Mouse (Mus musculus): ENCODE measurements around the gene Ttl. TPM values are rescaled to one million over a fixed set of nuclear protein-coding genes. Genes with fewer than 3 reads are reported as not detected.

Ttl gene
- polyA plus RNA-seq, 1 experiment from 2014 or later = 9.1 TPM

DNA sequence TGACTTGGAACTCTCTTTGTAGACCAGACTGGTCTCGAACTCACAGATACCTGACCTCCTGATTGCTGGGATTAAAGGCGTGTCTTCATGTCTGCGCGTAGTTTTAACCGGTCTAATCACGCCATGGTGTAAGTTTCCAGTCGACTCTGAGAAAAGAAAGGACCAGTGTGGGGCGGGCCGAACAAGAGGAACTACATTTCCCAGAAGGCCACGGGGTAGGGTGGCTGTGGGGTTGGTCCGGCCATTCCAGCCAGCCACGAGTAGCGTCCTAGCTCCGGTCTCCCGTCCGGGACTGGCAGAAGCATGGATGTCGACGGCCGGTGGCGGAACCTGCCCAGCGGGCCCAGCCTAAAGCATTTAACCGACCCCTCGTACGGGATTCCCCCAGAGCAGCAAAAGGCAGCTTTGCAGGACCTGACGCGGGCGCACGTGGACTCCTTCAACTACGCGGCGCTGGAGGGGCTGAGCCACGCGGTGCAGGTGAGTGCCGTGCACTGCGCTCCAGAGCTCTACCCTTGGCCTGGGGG lies 35.1 kb downstream of the Ttl start, which contains the start of gene Polr1b:
TSS of gene Polr1b (plus strand) at position 212 of the 527 bp plus-strand sequence.
- Histone ChIP-seq H3K9ac (ENCODE audit: low read depth, low read length) (peak within 1 kb of the TSS; percentile 83), H3K27me3 (replicated peaks; ENCODE audit: control insufficient read depth, insufficient read depth, low read length) (no peaks in the 10 kb centered on the region), H3K4me2 (ENCODE audit: low read depth, low read length) (peak within 1 kb of the TSS; percentile 75), H3K36me3 (ENCODE audit: control insufficient read depth, insufficient read depth, low read length) (peaks cover 5% of the 10 kb centered on the region), H3K4me1 (ENCODE audit: control insufficient read depth, insufficient read depth, low read length) (0 out of 2 replicates have a peak, but pooled peaks cover 3% of the 10 kb centered on the region), H3K4me3 (ENCODE audit: low read length) (peak within 1 kb of the TSS; percentile 84), H3K27ac (ENCODE audit: low read length) (peak within 1 kb of the TSS; percentile 30; the same call in 1 of the 2 replicates), H3K9me3 (ENCODE audit: control insufficient read depth, low read length) (no peaks in the 10 kb centered on the region)
- under 1% methylated on average over 35 of the region's 35 CpGs for WGBS
- ATAC-seq = peak; percentile 100

DNA sequence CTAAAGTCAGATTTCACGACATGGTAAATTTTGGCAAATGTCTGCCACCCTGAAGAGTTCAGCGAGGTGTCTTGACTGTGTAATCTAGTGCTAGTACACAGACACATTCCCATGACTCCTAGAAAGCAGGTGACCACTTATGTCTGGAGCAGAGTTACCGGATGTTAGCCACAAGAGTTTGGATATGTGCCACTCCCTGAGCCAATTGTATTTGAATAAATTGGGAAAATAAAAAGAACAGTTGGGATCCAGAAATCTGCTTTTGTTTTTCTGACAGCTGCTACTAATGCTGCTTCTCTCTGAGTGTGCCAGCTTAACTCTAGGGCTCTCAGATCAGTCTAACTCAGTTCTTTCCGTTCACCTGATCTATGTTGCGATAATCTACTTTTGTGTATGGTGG lies 47.2 kb downstream of the Ttl start:
- Histone ChIP-seq H3K4me3 (ENCODE audit: low read length) (no peak overlapping the region), H3K9me3 (ENCODE audit: control insufficient read depth, low read length) (no peaks in the 10 kb centered on the region), H3K36me3 (ENCODE audit: control insufficient read depth, insufficient read depth, low read length) (peaks cover 27% of the 10 kb centered on the region), H3K27me3 (replicated peaks; ENCODE audit: control insufficient read depth, insufficient read depth, low read length) (no peaks in the 10 kb centered on the region), H3K4me2 (ENCODE audit: low read depth, low read length) (no peak overlapping the region), H3K27ac (ENCODE audit: low read length) (no peak overlapping the region), H3K4me1 (ENCODE audit: control insufficient read depth, insufficient read depth, low read length) (no peaks in the 10 kb centered on the region), H3K9ac (ENCODE audit: low read depth, low read length) (no peak overlapping the region)
- 95% methylated on average over 5 of the region's 5 CpGs for WGBS
- no peak for ATAC-seq

DNA sequence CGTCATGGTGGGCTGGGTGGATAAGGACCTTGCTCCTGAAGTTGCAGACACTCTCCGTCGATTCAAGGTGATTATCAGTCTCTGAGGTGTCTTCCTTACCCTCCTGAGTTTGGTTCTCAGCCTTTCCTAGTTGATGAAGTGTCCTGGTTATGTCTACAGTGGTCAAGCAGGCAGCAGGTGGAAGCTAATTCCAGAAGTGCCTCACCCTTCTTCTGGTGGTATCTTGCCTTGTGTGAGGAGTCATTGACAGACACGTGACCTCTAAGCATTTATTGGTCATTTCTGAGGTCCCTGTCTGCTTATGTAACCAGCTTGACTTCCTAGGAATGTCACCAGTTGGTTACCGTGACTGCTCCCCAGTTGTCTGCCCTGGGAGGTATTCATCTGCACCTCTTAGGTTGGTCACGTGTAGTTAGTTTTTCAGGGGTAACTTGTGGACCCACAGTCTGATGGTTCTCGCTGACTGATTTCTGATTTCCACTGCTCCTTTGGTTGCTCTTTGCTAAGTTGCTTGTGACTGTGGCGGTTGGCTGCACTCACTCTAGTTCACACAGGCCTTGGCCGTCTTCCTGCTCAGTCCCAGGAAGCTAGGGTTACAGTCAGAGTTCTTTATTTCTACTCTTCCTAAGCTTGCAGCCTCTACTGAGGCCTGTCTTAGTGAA lies 50.1 kb downstream of the Ttl start:
- H3K9me3 ChIP-seq (ENCODE audit: control insufficient read depth, low read length) = no peaks in the 10 kb centered on the region
- H3K27me3 ChIP-seq (replicated peaks; ENCODE audit: control insufficient read depth, insufficient read depth, low read length) = no peaks in the 10 kb centered on the region
- peaks cover 34% of the 10 kb centered on the region for H3K36me3 ChIP-seq (ENCODE audit: control insufficient read depth, insufficient read depth, low read length)
- H3K4me1 ChIP-seq (ENCODE audit: control insufficient read depth, insufficient read depth, low read length) = no peaks in the 10 kb centered on the region
- H3K4me3 ChIP-seq (ENCODE audit: low read length) = no peak overlapping the region
- WGBS = 91% methylated on average over 9 of the region's 9 CpGs
- ATAC-seq = no peak
- H3K27ac ChIP-seq (ENCODE audit: low read length) = no peak overlapping the region
- no peak overlapping the region for H3K9ac ChIP-seq (ENCODE audit: low read depth, low read length)
- H3K4me2 ChIP-seq (ENCODE audit: low read depth, low read length) = no peak overlapping the region

DNA sequence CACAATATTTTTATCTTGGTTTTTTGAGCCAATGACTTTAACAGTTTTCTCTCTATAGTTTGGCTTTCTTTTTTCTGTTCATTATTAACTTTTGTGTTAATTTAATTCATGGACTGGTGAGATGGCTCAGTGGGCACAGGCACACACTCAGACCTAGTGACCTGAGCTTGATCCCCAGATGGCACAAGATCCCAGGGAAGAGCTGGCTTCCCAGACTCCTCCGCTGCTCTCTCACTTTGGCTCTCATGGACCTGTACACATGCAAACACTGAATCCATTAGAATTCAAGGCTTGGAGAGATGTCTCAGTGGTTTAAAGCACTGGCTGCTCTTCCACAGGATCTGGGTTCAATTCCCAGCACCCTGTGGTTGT lies 50.6 kb downstream of the Ttl start:
- no peak for ATAC-seq
- H3K9me3 ChIP-seq (ENCODE audit: control insufficient read depth, low read length) = no peaks in the 10 kb centered on the region
- H3K36me3 ChIP-seq (ENCODE audit: control insufficient read depth, insufficient read depth, low read length) = peaks cover 39% of the 10 kb centered on the region
- no peaks in the 10 kb centered on the region for H3K27me3 ChIP-seq (replicated peaks; ENCODE audit: control insufficient read depth, insufficient read depth, low read length)
- 100% methylated on average over 1 of the region's 1 CpGs for WGBS
- H3K27ac ChIP-seq (ENCODE audit: low read length) = no peak overlapping the region
- no peak overlapping the region for H3K4me2 ChIP-seq (ENCODE audit: low read depth, low read length)
- no peaks in the 10 kb centered on the region for H3K4me1 ChIP-seq (ENCODE audit: control insufficient read depth, insufficient read depth, low read length)
- H3K9ac ChIP-seq (ENCODE audit: low read depth, low read length) = no peak overlapping the region
- no peak overlapping the region for H3K4me3 ChIP-seq (ENCODE audit: low read length)

DNA sequence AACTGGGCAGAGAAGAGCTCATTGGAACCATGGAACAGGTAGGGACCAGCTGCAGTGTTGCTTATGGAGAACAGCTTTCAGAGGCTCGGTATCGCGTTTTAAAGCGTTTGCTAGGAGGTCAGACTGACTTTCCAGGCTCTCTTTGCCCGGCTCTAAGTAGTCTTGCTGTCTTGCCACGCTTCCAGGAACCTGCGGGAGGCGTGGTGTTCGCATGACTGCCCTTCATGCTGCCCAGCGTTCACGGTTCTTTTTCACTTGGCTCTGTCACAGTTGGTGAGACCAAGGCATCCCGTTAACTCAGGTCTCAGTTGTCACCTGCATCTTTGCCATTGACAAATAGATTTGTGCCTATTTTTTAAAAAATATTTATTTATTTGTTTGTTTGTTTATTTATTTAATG lies 52.3 kb downstream of the Ttl start:
- Histone ChIP-seq H3K27me3 (replicated peaks; ENCODE audit: control insufficient read depth, insufficient read depth, low read length) (no peaks in the 10 kb centered on the region), H3K4me2 (ENCODE audit: low read depth, low read length) (no peak overlapping the region), H3K9me3 (ENCODE audit: control insufficient read depth, low read length) (no peaks in the 10 kb centered on the region), H3K9ac (ENCODE audit: low read depth, low read length) (no peak overlapping the region), H3K36me3 (ENCODE audit: control insufficient read depth, insufficient read depth, low read length) (peaks cover 48% of the 10 kb centered on the region), H3K27ac (ENCODE audit: low read length) (no peak overlapping the region), H3K4me1 (ENCODE audit: control insufficient read depth, insufficient read depth, low read length) (no peaks in the 10 kb centered on the region), H3K4me3 (ENCODE audit: low read length) (no peak overlapping the region)
- no peak for ATAC-seq
- 95% methylated on average over 12 of the region's 12 CpGs for WGBS

DNA sequence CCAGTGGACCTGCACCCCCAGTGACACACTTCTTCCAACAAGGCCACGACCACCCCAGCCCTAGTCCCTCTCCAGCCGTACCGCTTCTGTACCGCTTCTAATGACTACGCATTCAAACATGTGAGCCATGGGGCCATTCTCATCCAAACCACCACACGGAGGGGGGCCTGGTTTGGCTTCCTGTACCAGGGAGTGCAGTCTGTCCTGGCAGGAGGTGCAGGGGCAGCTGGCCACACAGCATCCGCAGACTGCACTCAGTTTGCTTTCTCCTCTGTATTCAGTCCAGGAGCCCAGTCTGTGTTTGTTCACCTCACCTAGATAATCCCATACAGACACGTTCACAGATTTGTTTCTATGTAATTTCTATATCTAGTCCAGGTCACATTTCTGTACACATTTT lies 56.2 kb downstream of the Ttl start:
- no peaks in the 10 kb centered on the region for H3K9me3 ChIP-seq (ENCODE audit: control insufficient read depth, low read length)
- H3K27me3 ChIP-seq (replicated peaks; ENCODE audit: control insufficient read depth, insufficient read depth, low read length) = no peaks in the 10 kb centered on the region
- H3K4me2 ChIP-seq (ENCODE audit: low read depth, low read length) = no peak overlapping the region
- no peak overlapping the region for H3K4me3 ChIP-seq (ENCODE audit: low read length)
- no peak overlapping the region for H3K9ac ChIP-seq (ENCODE audit: low read depth, low read length)
- 93% methylated on average over 8 of the region's 8 CpGs for WGBS
- ATAC-seq = no peak
- H3K36me3 ChIP-seq (ENCODE audit: control insufficient read depth, insufficient read depth, low read length) = peaks cover 46% of the 10 kb centered on the region
- no peak overlapping the region for H3K27ac ChIP-seq (ENCODE audit: low read length)
- no peaks in the 10 kb centered on the region for H3K4me1 ChIP-seq (ENCODE audit: control insufficient read depth, insufficient read depth, low read length)

DNA sequence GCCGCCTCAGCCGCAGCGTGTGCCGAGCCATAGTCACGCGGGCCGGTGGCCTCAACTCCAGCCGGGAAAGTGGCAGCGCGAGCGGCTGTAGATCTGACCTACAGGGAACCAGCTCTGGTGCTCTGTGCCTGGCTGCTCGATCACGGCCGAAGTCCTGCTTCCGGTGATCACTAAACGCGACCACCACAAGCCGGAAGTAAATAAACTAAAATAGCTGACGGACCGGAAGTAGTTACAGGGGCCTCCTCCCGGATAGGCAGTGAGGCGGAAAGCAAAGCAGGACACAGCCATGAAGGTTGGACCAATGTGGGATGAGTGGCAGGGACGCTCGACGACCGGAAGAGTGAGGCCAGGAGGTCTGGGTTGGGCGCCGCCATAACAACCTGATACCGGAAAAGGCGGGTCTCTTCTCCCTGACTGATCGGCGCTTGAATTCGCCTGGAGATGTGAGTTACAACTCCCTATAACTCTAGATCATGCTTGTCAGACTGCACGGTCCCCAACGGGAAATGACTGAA lies 63.7 kb downstream of the Ttl start, which contains the start of gene Chchd5:
TSS of gene Chchd5 (plus strand) at position 289 of the 518 bp plus-strand sequence.
- peak; percentile 100 for ATAC-seq
- H3K9ac ChIP-seq (ENCODE audit: low read depth, low read length) = peak within 1 kb of the TSS; percentile 88
- H3K4me2 ChIP-seq (ENCODE audit: low read depth, low read length) = peak within 1 kb of the TSS; percentile 81
- peak within 1 kb of the TSS; percentile 78 for H3K4me3 ChIP-seq (ENCODE audit: low read length)
- no peaks in the 10 kb centered on the region for H3K27me3 ChIP-seq (replicated peaks; ENCODE audit: control insufficient read depth, insufficient read depth, low read length)
- H3K4me1 ChIP-seq (ENCODE audit: control insufficient read depth, insufficient read depth, low read length) = peaks cover 12% of the 10 kb centered on the region
- under 1% methylated on average over 35 of the region's 35 CpGs for WGBS
- H3K27ac ChIP-seq (ENCODE audit: low read length) = peak within 1 kb of the TSS; percentile 96
- H3K36me3 ChIP-seq (ENCODE audit: control insufficient read depth, insufficient read depth, low read length) = peaks cover 31% of the 10 kb centered on the region
- peaks cover 4% of the 10 kb centered on the region; the same call in 1 of the 2 replicates for H3K9me3 ChIP-seq (ENCODE audit: control insufficient read depth, low read length)

DNA sequence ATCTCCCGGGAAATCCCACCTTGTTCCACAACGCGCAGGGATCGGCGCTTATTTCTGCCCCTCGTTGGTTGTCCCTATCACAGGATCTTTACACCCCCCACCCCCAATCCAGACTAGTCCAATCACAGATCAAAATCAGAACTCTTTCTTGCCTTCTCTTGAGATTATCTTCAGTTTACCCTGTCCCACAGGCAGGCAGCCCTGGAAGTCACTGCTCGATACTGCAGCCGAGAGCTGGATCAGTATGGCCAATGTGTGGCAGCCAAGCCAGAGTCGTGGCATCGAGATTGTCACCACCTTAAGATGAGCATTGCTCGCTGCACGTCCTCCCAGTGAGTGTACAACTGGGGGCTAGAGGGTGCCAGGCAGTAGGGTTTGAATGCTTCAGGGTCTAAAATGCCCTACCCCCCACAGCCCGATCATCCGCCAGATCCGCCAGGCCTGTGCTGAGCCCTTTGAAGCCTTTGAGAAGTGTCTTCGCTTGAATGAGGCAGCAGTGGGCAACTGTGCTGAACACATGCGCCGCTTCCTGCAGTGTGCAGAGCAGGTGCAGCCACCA lies 64.3 kb downstream of the Ttl start:
- Histone ChIP-seq H3K27ac (ENCODE audit: low read length) (peak overlapping the region; percentile 85), H3K36me3 (ENCODE audit: control insufficient read depth, insufficient read depth, low read length) (peaks cover 26% of the 10 kb centered on the region), H3K9ac (ENCODE audit: low read depth, low read length) (peak overlapping the region; percentile 74), H3K9me3 (ENCODE audit: control insufficient read depth, low read length) (peaks cover 4% of the 10 kb centered on the region; the same call in 1 of the 2 replicates), H3K4me1 (ENCODE audit: control insufficient read depth, insufficient read depth, low read length) (peaks cover 12% of the 10 kb centered on the region), H3K27me3 (replicated peaks; ENCODE audit: control insufficient read depth, insufficient read depth, low read length) (no peaks in the 10 kb centered on the region), H3K4me3 (ENCODE audit: low read length) (peak overlapping the region; percentile 78), H3K4me2 (ENCODE audit: low read depth, low read length) (peak overlapping the region; percentile 81)
- peak; percentile 54 for ATAC-seq
- 35% methylated on average over 18 of the region's 18 CpGs for WGBS

DNA sequence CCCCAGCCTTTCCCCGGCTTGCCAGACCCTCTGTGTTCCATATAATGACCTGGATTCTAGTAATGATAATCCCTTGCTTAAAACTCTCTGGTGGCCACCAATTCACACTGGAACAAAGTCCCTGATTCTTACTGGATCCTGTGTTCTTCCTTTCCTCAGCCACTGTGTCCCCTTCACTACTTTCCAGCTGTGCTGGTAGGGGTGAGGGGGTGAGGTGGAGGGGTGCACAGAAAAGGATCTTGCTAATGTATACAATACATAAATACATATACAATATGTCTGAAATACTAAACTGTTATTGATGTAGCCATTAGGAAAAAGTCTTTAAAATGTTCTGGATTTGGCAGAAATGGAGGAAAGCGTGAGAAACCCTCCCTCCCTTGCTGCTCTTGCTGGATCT lies 65.0 kb downstream of the Ttl start:
- Histone ChIP-seq H3K4me1 (ENCODE audit: control insufficient read depth, insufficient read depth, low read length) (peaks cover 12% of the 10 kb centered on the region), H3K9ac (ENCODE audit: low read depth, low read length) (no peak overlapping the region), H3K27ac (ENCODE audit: low read length) (no peak overlapping the region), H3K4me3 (ENCODE audit: low read length) (no peak overlapping the region), H3K36me3 (ENCODE audit: control insufficient read depth, insufficient read depth, low read length) (peaks cover 20% of the 10 kb centered on the region), H3K4me2 (ENCODE audit: low read depth, low read length) (peak overlapping the region; percentile 81; the same call in 1 of the 2 replicates), H3K27me3 (replicated peaks; ENCODE audit: control insufficient read depth, insufficient read depth, low read length) (no peaks in the 10 kb centered on the region), H3K9me3 (ENCODE audit: control insufficient read depth, low read length) (peaks cover 4% of the 10 kb centered on the region; the same call in 1 of the 2 replicates)
- 93% methylated on average over 2 of the region's 2 CpGs for WGBS
- no peak for ATAC-seq
